Comparison of ENCODE assay signal across 8 mouse cellular contexts in the genomic region with DNA sequence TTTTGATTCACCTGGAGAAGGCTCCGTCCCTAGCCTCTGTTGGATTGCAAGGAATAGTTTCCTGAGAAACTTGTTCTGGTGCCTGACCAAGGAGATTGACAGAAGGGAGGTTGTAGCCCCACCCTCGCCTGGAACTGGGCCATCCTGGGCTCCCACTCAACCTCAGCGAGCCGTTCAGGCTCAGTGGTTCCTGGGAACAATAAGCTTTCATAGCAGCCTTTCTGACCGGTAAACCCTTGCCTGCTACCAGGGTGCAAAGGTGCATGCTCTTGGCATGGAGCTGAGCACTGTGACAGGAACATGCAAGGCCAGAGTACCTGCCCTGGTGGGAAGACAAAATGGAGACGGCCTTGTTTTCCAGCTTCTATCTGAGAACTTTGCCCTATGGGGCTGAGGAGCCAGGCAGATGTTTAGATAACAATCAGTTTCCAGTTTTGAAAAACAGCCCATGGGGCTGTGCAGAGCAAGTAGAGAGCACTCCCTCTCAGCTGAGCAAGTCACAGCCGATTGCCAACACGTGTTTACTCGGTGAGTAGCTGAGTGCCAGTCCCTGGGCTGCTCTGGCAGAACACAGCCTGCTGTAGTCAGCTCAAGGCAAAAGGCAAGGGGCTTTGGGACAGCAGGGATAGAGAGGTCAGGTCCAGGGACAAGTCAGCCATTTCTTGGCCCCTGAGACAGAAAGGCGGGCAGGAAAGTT. TPM values are rescaled to one million over a fixed set of nuclear protein-coding genes. Genes with fewer than 3 reads are reported as not detected.
DNase-seq lines count a peak whose midpoint lies in the region; ATAC-seq and TF ChIP-seq lines count a peak whose summit lies in the region.

No protein-coding gene starts in this region.

- no peak for TF ChIP-seq CTCF in heart, postnatal 0 days (IDR thresholded peaks at IDR 0.05; ENCODE audit: low read depth)
- no peak for TF ChIP-seq CTCF in layer of hippocampus, adult 2 months (conservative IDR thresholded peaks at IDR 0.05)

- no peaks in the 10 kb centered on the region for H3K36me3 ChIP-seq in limb, embryonic 13.5 days
- no peaks in the 10 kb centered on the region for H3K36me3 ChIP-seq in limb, embryonic 10.5 days
- no peaks in the 10 kb centered on the region for H3K36me3 ChIP-seq in embryonic facial prominence, embryonic 15.5 days
- no peaks in the 10 kb centered on the region for H3K36me3 ChIP-seq in heart, postnatal 0 days (replicated peaks; ENCODE audit: control insufficient read depth, insufficient read depth, low read length)
- H3K36me3 ChIP-seq in hindbrain, embryonic 10.5 days: no peaks in the 10 kb centered on the region

- 73% methylated on average over 10 of the region's 10 CpGs for WGBS in limb, embryonic 13.5 days
- 86% methylated on average over 10 of the region's 10 CpGs for WGBS in limb, embryonic 10.5 days
- 42% methylated on average over 10 of the region's 10 CpGs for WGBS in embryonic facial prominence, embryonic 15.5 days
- WGBS in heart, postnatal 0 days: 64% methylated on average over 10 of the region's 10 CpGs
- WGBS in hindbrain, embryonic 10.5 days: 73% methylated on average over 10 of the region's 10 CpGs

- peaks cover 37% of the 10 kb centered on the region for H3K27me3 ChIP-seq in limb, embryonic 13.5 days
- H3K27me3 ChIP-seq in limb, embryonic 10.5 days (ENCODE audit: low read depth, poor library complexity, severe bottlenecking): peaks cover 41% of the 10 kb centered on the region
- peaks cover 12% of the 10 kb centered on the region for H3K27me3 ChIP-seq in embryonic facial prominence, embryonic 15.5 days
- H3K27me3 ChIP-seq in heart, postnatal 0 days (ENCODE audit: control insufficient read depth, insufficient read depth, low read length): peaks cover 23% of the 10 kb centered on the region
- H3K27me3 ChIP-seq in hindbrain, embryonic 10.5 days (ENCODE audit: insufficient read depth, poor library complexity, severe bottlenecking): peaks cover 43% of the 10 kb centered on the region

- no peak for ATAC-seq in limb, embryonic 13.5 days (ENCODE audit: low FRiP score, low read depth)
- ATAC-seq in embryonic facial prominence, embryonic 15.5 days (ENCODE audit: insufficient number of reproducible peaks, low FRiP score, low TSS enrichment, low read depth): peak; percentile 58
- no peak for ATAC-seq in heart, postnatal 0 days (ENCODE audit: insufficient read depth, low read depth)

- H3K9ac ChIP-seq in limb, embryonic 13.5 days: no peak overlapping the region
- H3K9ac ChIP-seq in embryonic facial prominence, embryonic 15.5 days: no peak overlapping the region
- no peak overlapping the region for H3K9ac ChIP-seq in heart, postnatal 0 days (replicated peaks; ENCODE audit: low read depth, low read length)

- no peak for DNase-seq in limb, embryonic 10.5 days (ENCODE audit: low spot score)
- DNase-seq in heart, postnatal 0 days (ENCODE audit: low spot score): no peak
- DNase-seq in layer of hippocampus, adult 2 months (ENCODE audit: low spot score in 2 of 2): peak; percentile 60 to 72
- DNase-seq in ovary, postnatal 14 days (ENCODE audit: low spot score): peak; percentile 75
- DNase-seq in embryo, embryonic 10 days (ENCODE audit: low spot score): no peak
- no peak for DNase-seq in hindbrain, embryonic 10.5 days (ENCODE audit: low spot score)

- H3K27ac ChIP-seq in limb, embryonic 13.5 days: no peak overlapping the region
- H3K27ac ChIP-seq in limb, embryonic 10.5 days: no peak overlapping the region
- peak overlapping the region; percentile 79 for H3K27ac ChIP-seq in embryonic facial prominence, embryonic 15.5 days (replicated peaks)
- H3K27ac ChIP-seq in heart, postnatal 0 days (ENCODE audit: low read depth): peak overlapping the region; percentile 18; the same call in 1 of the 2 replicates
- H3K27ac ChIP-seq in layer of hippocampus, adult 2 months: peak overlapping the region; percentile 85
- no peak overlapping the region for H3K27ac ChIP-seq in hindbrain, embryonic 10.5 days

- no peaks in the 10 kb centered on the region for H3K9me3 ChIP-seq in limb, embryonic 13.5 days
- no peaks in the 10 kb centered on the region for H3K9me3 ChIP-seq in limb, embryonic 10.5 days (replicated peaks)
- H3K9me3 ChIP-seq in embryonic facial prominence, embryonic 15.5 days (replicated peaks): no peaks in the 10 kb centered on the region
- H3K9me3 ChIP-seq in heart, postnatal 0 days (replicated peaks; ENCODE audit: control insufficient read depth, low read length): no peaks in the 10 kb centered on the region
- H3K9me3 ChIP-seq in hindbrain, embryonic 10.5 days: no peaks in the 10 kb centered on the region

- H3K4me2 ChIP-seq in limb, embryonic 13.5 days (replicated peaks): peak overlapping the region; percentile 90; the same call in 1 of the 2 replicates
- H3K4me2 ChIP-seq in embryonic facial prominence, embryonic 15.5 days (replicated peaks): peak overlapping the region; percentile 91; the same call in 1 of the 2 replicates
- H3K4me2 ChIP-seq in heart, postnatal 0 days (ENCODE audit: low read depth, low read length): peak overlapping the region; percentile 74; the same call in 1 of the 2 replicates

- peaks cover 30% of the 10 kb centered on the region for H3K4me1 ChIP-seq in limb, embryonic 13.5 days
- peaks cover 33% of the 10 kb centered on the region for H3K4me1 ChIP-seq in limb, embryonic 10.5 days
- H3K4me1 ChIP-seq in embryonic facial prominence, embryonic 15.5 days: peaks cover 34% of the 10 kb centered on the region
- no peaks in the 10 kb centered on the region for H3K4me1 ChIP-seq in heart, postnatal 0 days (ENCODE audit: control insufficient read depth, insufficient read depth)
- H3K4me1 ChIP-seq in hindbrain, embryonic 10.5 days (replicated peaks): peaks cover 11% of the 10 kb centered on the region

- H3K4me3 ChIP-seq in limb, embryonic 13.5 days: no peak overlapping the region
- no peak overlapping the region for H3K4me3 ChIP-seq in limb, embryonic 10.5 days
- peak overlapping the region; percentile 43 for H3K4me3 ChIP-seq in embryonic facial prominence, embryonic 15.5 days (replicated peaks)
- H3K4me3 ChIP-seq in heart, postnatal 0 days (ENCODE audit: low read depth, low read length): no peak overlapping the region
- H3K4me3 ChIP-seq in layer of hippocampus, adult 2 months: peak overlapping the region; percentile 46; the same call in 1 of the 2 replicates
- no peak overlapping the region for H3K4me3 ChIP-seq in hindbrain, embryonic 10.5 days

- no peak for TF ChIP-seq EP300 in heart, postnatal 0 days (IDR thresholded peaks at IDR 0.05; ENCODE audit: low read depth)

RNA-seq across cellular contexts. Expression of gene Chdh, which starts 1.2 kb away (rescaled TPM):
- polyA plus RNA-seq in limb, embryonic 13.5 days (2015; fragmentation: Nextera tagmentation; extraction: Ambion mirVana): 0.24 TPM in 2 replicates
- polyA plus RNA-seq in limb, embryonic 10.5 days (2016; fragmentation: Nextera tagmentation; extraction: Ambion mirVana): 0.05 TPM in 1 of 2 replicates, not detected in the other
- 1.6 and 1.7 TPM in 2 replicates for polyA plus RNA-seq in embryonic facial prominence, embryonic 15.5 days (2015; fragmentation: Nextera tagmentation; extraction: Ambion mirVana)
- 0.27 TPM in 1 of 2 replicates, not detected in the other for total RNA-seq in heart, postnatal 0 days (2014; rRNA removed; ENCODE audit: low replicate concordance)
- polyA plus RNA-seq in heart, postnatal 0 days (2015; fragmentation: Nextera tagmentation; extraction: Ambion mirVana): 0.18 TPM in 1 of 2 replicates, not detected in the other
- 1 to 10 TPM; 2.2 to 2.5 TPM for total RNA-seq in layer of hippocampus, adult 2 months (2021)
- polyA plus RNA-seq in hindbrain, embryonic 10.5 days (2016; fragmentation: Nextera tagmentation; extraction: Ambion mirVana): 0.09 and 0.11 TPM in 2 replicates

RNA-seq across cellular contexts. Expression of gene Il17rb, which starts 1.3 kb away (rescaled TPM):
- 0.93 and 1.1 TPM in 2 replicates for polyA plus RNA-seq in limb, embryonic 13.5 days (2015; fragmentation: Nextera tagmentation; extraction: Ambion mirVana)
- polyA plus RNA-seq in limb, embryonic 10.5 days (2016; fragmentation: Nextera tagmentation; extraction: Ambion mirVana): 0.69 and 1.4 TPM in 2 replicates
- 2.2 TPM in 2 replicates for polyA plus RNA-seq in embryonic facial prominence, embryonic 15.5 days (2015; fragmentation: Nextera tagmentation; extraction: Ambion mirVana)
- 2.5 TPM in 1 of 2 replicates, not detected in the other for total RNA-seq in heart, postnatal 0 days (2014; rRNA removed; ENCODE audit: low replicate concordance)
- 0.22 and 0.25 TPM in 2 replicates for polyA plus RNA-seq in heart, postnatal 0 days (2015; fragmentation: Nextera tagmentation; extraction: Ambion mirVana)
- 1 to 10 TPM; 1.1 to 1.2 TPM for total RNA-seq in layer of hippocampus, adult 2 months (2021)
- polyA plus RNA-seq in hindbrain, embryonic 10.5 days (2016; fragmentation: Nextera tagmentation; extraction: Ambion mirVana): 0.46 and 1.0 TPM in 2 replicates

RNA-seq across cellular contexts. Expression of gene Actr8, which starts 31.9 kb away (rescaled TPM):
- 69.8 and 71.9 TPM in 2 replicates for polyA plus RNA-seq in limb, embryonic 13.5 days (2015; fragmentation: Nextera tagmentation; extraction: Ambion mirVana)
- polyA plus RNA-seq in limb, embryonic 10.5 days (2016; fragmentation: Nextera tagmentation; extraction: Ambion mirVana): 76.4 and 78.4 TPM in 2 replicates
- 62.2 and 67.7 TPM in 2 replicates for polyA plus RNA-seq in embryonic facial prominence, embryonic 15.5 days (2015; fragmentation: Nextera tagmentation; extraction: Ambion mirVana)
- 15.3 and 33.8 TPM in 2 replicates for total RNA-seq in heart, postnatal 0 days (2014; rRNA removed; ENCODE audit: low replicate concordance)
- polyA plus RNA-seq in heart, postnatal 0 days (2015; fragmentation: Nextera tagmentation; extraction: Ambion mirVana): 42.4 and 44.2 TPM in 2 replicates
- 10 to 100 TPM; 84.0 to 90.4 TPM for total RNA-seq in layer of hippocampus, adult 2 months (2021)
- polyA plus RNA-seq in hindbrain, embryonic 10.5 days (2016; fragmentation: Nextera tagmentation; extraction: Ambion mirVana): 89.1 and 92.4 TPM in 2 replicates

RNA-seq across cellular contexts. Expression of gene Selenok, which starts 41.9 kb away (rescaled TPM):
- polyA plus RNA-seq in limb, embryonic 13.5 days (2015; fragmentation: Nextera tagmentation; extraction: Ambion mirVana): 298 and 303 TPM in 2 replicates
- polyA plus RNA-seq in limb, embryonic 10.5 days (2016; fragmentation: Nextera tagmentation; extraction: Ambion mirVana): 229 and 245 TPM in 2 replicates
- 318 and 334 TPM in 2 replicates for polyA plus RNA-seq in embryonic facial prominence, embryonic 15.5 days (2015; fragmentation: Nextera tagmentation; extraction: Ambion mirVana)
- 31.1 and 49.7 TPM in 2 replicates for total RNA-seq in heart, postnatal 0 days (2014; rRNA removed; ENCODE audit: low replicate concordance)
- 252 and 278 TPM in 2 replicates for polyA plus RNA-seq in heart, postnatal 0 days (2015; fragmentation: Nextera tagmentation; extraction: Ambion mirVana)
- total RNA-seq in layer of hippocampus, adult 2 months (2021): 100 to 1,000 TPM; 107 to 110 TPM
- 315 and 388 TPM in 2 replicates for polyA plus RNA-seq in hindbrain, embryonic 10.5 days (2016; fragmentation: Nextera tagmentation; extraction: Ambion mirVana)

Comparison
In these comparisons a context has a peak if more than half of its experiments do, and no peak if none do; other contexts are left out.
1. H3K27ac ChIP-seq: peak in embryonic facial prominence, embryonic 15.5 days (single experiment), heart, postnatal 0 days (single experiment) and layer of hippocampus, adult 2 months (single experiment); none in limb, embryonic 13.5 days (single experiment), limb, embryonic 10.5 days (single experiment) and hindbrain, embryonic 10.5 days (single experiment).
2. H3K4me3 ChIP-seq: peak in embryonic facial prominence, embryonic 15.5 days (single experiment) and layer of hippocampus, adult 2 months (single experiment); none in limb, embryonic 13.5 days (single experiment), limb, embryonic 10.5 days (single experiment), heart, postnatal 0 days (single experiment) and hindbrain, embryonic 10.5 days (single experiment).
3. DNase-seq: peak in layer of hippocampus, adult 2 months (2 of 2) and ovary, postnatal 14 days (single experiment); none in limb, embryonic 10.5 days (single experiment), heart, postnatal 0 days (single experiment), embryo, embryonic 10 days (single experiment) and hindbrain, embryonic 10.5 days (single experiment).
4. Peak in every context shown above with its lines, with median percentiles within 50 percentile points of each other: H3K4me2 ChIP-seq.